Mouse (Mus musculus): ENCODE measurements around the gene Gabbr2.
A peak's percentile ranks its signal among the peaks of the same experiment; 100 is the strongest.

The Gabbr2 gene

DNA sequence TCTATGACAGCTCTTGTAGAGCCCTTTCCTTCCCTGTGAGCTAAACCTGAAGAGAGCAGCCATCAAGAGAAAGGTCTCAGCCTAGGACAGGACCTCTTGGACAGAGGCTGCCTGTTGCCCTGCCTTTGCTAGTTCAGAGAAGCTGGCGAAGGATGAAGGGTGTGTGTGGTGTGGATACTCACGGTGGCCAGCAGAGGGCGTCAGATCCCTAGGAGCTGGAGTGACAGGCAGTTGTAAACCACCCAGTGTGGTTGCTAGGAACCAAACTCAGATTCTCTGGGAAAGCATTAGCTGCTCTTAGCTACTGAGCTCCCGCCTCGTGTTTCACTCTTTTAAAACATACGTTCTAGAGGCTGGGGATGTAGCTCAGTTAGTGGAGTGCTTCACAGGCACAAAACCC, 210.6 kb downstream of the Gabbr2 start:
- DNase-seq (ENCODE audit: extremely low read depth, insufficient read length, low spot score) = no peak

DNA sequence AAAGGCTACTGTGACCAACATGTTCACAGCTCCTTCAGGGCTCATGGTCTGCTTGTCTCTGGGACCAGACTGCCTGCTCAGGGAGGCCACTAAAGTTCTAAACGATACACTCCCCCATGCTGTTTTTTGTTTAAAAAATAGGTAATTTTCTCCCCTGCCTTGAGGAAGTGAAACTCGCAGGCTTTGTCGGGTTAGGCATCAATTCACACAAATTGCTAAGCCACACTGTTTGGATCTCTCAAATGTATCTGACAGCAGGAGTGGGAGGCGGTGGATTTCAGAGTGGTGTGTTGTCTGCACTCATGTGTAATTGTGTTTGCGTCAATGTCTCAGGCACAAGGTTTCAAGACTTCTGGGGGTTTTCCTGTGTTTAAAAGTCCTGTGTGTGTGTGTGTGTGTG, 215.7 kb downstream of the Gabbr2 start:
- no peak for DNase-seq (ENCODE audit: extremely low read depth, insufficient read length, low spot score)

- no peak for DNase-seq (ENCODE audit: extremely low read depth, insufficient read length, low spot score)
These were observed 217.0 kb downstream of the Gabbr2 start for GRCm38 (mm10) chr4:46774652-46775051.

- no peak for DNase-seq (ENCODE audit: extremely low read depth, insufficient read length, low spot score)
These were observed 218.4 kb downstream of the Gabbr2 start for GRCm38 (mm10) chr4:46773243-46773642.

DNA sequence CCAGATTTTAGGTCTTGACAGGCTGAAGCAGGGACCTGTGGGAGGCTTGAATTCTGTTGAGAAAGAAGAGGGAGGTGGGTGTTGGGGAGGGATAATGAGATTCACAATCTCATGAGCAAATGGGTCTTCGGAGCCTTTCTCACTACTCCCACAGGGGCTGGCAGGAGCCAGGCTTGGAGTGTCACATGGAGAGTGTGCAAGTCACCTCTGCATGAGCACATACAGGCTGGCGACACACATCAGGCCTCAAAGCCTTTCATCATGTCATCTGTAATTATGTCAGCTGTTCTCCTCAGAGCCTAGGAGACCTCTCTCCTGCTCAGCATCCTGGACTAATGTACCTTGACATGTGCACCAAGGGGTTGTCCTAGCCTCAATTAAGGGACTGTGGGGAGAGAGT, 219.1 kb downstream of the Gabbr2 start:
- no peak for DNase-seq (ENCODE audit: extremely low read depth, insufficient read length, low spot score)

GRCm38 (mm10) chr4:46771116-46771515, 220.6 kb downstream of the Gabbr2 start:
- no peak for DNase-seq (ENCODE audit: extremely low read depth, insufficient read length, low spot score)

DNA sequence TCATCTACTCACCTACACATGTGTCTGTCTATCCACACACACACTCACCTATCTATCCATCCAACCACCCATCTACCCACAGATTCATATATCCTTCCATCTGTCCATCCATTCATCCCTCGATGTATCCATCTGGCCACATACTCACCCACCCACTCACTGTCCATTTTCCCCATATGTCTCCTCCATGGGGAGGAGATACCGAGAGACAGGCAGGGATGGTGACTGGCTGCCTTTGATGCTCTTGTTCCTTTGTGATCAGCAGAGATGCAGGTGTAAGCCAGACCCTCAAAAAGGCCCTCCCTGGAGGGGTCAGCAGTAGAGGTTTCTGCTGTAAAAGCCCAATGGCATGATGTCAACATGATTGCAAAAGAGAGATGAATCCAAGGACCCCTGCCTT, 221.0 kb downstream of the Gabbr2 start:
- DNase-seq (ENCODE audit: extremely low read depth, insufficient read length, low spot score) = no peak

DNA sequence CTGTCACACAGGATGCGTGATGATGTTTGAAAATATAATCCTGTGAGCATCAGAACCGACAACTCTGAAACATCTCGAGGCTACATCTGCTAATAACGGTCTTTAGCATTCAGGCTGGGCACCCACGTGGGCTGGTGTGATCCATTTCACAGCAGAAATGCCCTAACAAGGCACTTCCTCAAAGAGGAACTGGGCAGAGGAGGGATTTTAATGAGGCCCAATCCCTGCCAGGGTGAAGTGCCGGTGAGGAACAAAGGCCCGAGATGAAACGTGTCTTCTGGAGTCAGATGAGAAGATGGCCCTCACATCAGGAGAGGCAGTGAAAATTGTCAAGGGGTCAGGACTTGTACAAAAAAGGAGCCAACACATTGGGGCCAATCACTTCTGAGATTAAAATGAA, 221.6 kb downstream of the Gabbr2 start:
- DNase-seq (ENCODE audit: extremely low read depth, insufficient read length, low spot score) = no peak

DNA sequence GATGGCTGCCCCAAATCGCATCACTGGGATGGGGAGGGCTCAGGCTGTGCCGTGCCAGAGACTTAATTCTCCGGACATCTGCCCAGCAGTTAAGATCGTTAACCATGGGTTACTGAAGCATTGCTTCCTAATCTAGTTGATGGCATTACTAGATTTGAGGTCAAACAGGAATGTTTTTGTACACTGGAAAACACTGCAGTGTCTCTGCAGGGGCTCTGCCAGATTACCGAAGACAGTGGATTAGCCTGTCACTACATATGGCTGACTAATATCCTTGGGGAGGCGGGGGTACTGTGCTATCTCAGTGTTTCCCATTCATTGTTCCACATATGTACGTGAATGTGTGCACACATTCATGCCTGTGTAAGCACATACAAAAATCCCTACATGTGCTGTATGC, 225.3 kb downstream of the Gabbr2 start:
- no peak for DNase-seq (ENCODE audit: extremely low read depth, insufficient read length, low spot score)

GRCm38 (mm10) chr4:46759838-46760237, 231.8 kb downstream of the Gabbr2 start:
- DNase-seq (ENCODE audit: extremely low read depth, insufficient read length, low spot score) = no peak

- DNase-seq (ENCODE audit: extremely low read depth, insufficient read length, low spot score) = no peak
These were observed 233.2 kb downstream of the Gabbr2 start for GRCm38 (mm10) chr4:46758340-46759041.

- DNase-seq (ENCODE audit: extremely low read depth, insufficient read length, low spot score) = peak; percentile 60
These were observed 237.1 kb downstream of the Gabbr2 start for GRCm38 (mm10) chr4:46754407-46755194.

- DNase-seq (ENCODE audit: extremely low read depth, insufficient read length, low spot score) = no peak
These were observed 239.4 kb downstream of the Gabbr2 start for GRCm38 (mm10) chr4:46752306-46752705.

GRCm38 (mm10) chr4:46749015-46749414, 242.7 kb downstream of the Gabbr2 start:
- no peak for DNase-seq (ENCODE audit: extremely low read depth, insufficient read length, low spot score)

- no peak for DNase-seq (ENCODE audit: extremely low read depth, insufficient read length, low spot score)
These were observed 244.5 kb downstream of the Gabbr2 start for GRCm38 (mm10) chr4:46747007-46747746.

DNA sequence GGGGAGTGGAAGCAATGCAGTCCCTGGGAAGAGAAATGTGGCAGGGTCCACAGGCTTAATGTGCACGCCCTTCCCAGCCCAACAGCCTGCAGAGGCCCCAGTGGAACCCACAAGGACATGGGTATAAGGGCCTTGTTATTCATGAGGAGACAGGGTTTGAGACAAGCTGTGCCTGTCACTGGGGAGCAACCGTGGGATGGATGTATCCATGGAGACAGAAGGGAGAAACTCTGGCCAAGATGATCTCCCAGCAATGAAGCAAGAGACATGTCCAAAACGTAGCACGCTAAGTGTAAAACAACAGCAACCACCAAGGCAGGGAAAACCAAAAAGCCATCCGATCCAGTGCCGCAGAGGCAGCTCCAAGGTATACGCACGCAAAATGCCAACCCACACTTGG, 246.1 kb downstream of the Gabbr2 start:
- DNase-seq (ENCODE audit: extremely low read depth, insufficient read length, low spot score) = no peak

GRCm38 (mm10) chr4:46744583-46745155, 247.0 kb downstream of the Gabbr2 start:
- DNase-seq (ENCODE audit: extremely low read depth, insufficient read length, low spot score) = no peak

- no peak for DNase-seq (ENCODE audit: extremely low read depth, insufficient read length, low spot score)
These were observed 249.1 kb downstream of the Gabbr2 start for GRCm38 (mm10) chr4:46742601-46743000.

DNA sequence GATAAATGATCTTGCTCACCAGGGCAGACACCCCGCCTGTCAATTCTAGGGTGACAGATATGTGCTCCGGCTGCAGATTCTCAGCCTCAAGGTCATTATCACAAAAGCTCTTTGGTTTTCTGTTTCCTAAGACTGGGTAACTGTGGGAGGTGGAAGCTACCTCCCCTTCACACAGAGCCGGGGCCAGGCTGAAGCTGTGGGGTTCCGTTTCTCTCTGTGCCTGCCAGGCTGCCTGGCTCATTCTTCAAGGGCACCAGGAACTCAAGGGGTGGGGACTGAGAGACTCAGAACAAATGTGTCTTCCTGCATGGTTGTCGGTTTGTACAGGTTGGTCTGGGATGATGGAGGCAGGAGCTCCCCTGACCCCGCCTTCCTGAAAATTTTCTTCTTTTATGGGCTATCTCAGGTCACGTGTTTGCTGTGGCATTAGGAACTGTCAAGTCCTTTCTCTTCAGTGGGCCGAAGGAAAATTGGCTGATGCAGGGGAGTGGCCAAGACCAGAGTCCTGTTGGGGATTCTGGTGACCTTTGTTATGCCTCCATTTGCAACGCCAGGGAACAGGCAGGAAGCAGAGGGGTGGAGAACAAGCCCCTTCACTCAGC, 254.7 kb downstream of the Gabbr2 start:
- no peak for DNase-seq (ENCODE audit: extremely low read depth, insufficient read length, low spot score)

DNA sequence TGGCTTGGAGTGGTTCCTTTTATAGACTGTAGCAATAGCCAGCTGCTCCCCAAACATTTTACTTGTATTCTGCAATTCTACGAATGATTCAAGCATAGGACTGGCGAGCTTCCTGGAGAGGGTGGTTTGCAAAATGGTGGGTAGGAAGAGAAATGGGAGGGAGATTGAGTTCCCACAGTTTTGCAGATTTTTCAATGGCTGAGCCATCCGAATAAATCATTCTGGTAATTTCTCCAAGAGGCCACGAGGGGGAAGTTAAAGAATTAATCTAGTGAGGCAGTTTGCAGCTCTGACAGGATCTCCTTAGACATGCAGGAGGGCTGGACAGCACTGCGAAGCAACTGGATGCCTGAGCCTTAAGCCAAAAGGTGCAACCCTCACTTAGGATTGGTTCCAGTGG, 256.8 kb downstream of the Gabbr2 start:
- DNase-seq (ENCODE audit: extremely low read depth, insufficient read length, low spot score) = no peak

GRCm38 (mm10) chr4:46731590-46731989, 260.1 kb downstream of the Gabbr2 start:
- DNase-seq (ENCODE audit: extremely low read depth, insufficient read length, low spot score) = no peak
